In the genomic region with DNA sequence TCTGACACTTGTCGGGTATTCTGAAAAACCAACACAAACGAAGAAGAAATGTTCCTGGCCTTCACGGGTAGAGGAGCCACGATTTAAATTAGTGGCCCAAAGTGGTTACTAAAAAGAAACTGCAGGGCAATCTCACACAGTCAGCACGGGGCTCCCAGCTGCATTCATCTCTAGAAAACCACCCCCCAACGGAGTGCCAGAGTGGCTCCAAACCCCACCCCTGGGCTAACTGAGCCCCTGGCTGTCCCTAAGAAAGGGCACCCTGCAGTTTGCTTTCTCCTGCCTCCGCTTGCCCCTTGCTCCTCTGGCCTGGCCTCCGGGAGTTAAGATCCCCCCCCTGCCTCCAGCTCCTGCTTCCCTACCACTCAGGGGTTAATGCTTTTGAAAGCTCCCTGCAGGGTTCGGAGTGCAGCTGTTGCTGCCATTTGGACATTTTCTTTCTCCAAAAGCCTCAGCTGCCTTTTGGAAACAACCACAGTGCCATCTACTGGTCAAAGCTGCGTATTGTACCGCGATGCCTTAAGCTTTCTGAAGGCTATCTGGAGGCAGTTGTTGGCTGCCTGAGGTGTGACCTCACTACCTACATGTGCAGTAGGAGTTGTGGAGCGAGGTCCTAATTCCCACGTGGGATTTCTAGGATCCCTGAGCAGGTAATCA, we compare ENCODE assay signal across 8 mouse cellular contexts.
DNase-seq lines count a peak whose midpoint lies in the region; ATAC-seq and TF ChIP-seq lines count a peak whose summit lies in the region.

No protein-coding gene starts in this region.

- intact Hi-C loops in heart, postnatal 36 days (cut with DNase I), result loop anchor here (10.0 kb wide), 4 partner anchors 202 to 1892 kb away; no protein-coding TSS in a partner anchor

- no peak for DNase-seq in G1E (ENCODE audit: low spot score)
- DNase-seq in cerebellum, adult 11-12 months, result peak; percentile 90
- peak; percentile 97 for DNase-seq in forebrain, postnatal 0 days
- DNase-seq in heart, postnatal 36 days, result peak; percentile 79 to 80
- peak; percentile 77 to 90 for DNase-seq in layer of hippocampus, adult 2 months (ENCODE audit: low spot score in 2 of 2)
- DNase-seq in lung, adult 2 months, result peak; percentile 64
- peak; percentile 66 for DNase-seq in ovary, postnatal 10 days (ENCODE audit: low spot score)
- DNase-seq in thymus, postnatal 36 days, result peak; percentile 29 to 35

- H3K27ac ChIP-seq in forebrain, postnatal 0 days (ENCODE audit: low read depth, low read length), result peak overlapping the region; percentile 74
- H3K27ac ChIP-seq in layer of hippocampus, adult 2 months, result peak overlapping the region; percentile 89

- no peaks in the 10 kb centered on the region for H3K4me1 ChIP-seq in G1E (ENCODE audit: insufficient read depth, low read depth, low read length)
- H3K4me1 ChIP-seq in forebrain, postnatal 0 days (ENCODE audit: insufficient read depth), result no peaks in the 10 kb centered on the region
- H3K4me1 ChIP-seq in lung, adult 2 months (ENCODE audit: control insufficient read depth, insufficient read depth, low read length), result no peaks in the 10 kb centered on the region

- TF ChIP-seq POLR2A in lung, adult 2 months (IDR thresholded peaks at IDR 0.05; ENCODE audit: borderline replicate concordance, extremely low read depth, low read depth, low read length), result no peak

- no peaks in the 10 kb centered on the region for H3K27me3 ChIP-seq in G1E (ENCODE audit: insufficient read depth, low read length)
- no peaks in the 10 kb centered on the region for H3K27me3 ChIP-seq in forebrain, postnatal 0 days (ENCODE audit: insufficient read depth, low read length)

- no peak overlapping the region; the same call in 1 of the 2 replicates for H3K9ac ChIP-seq in forebrain, postnatal 0 days

- H3K4me3 ChIP-seq in G1E (ENCODE audit: low read depth, low read length), result no peak overlapping the region
- peak overlapping the region; percentile 11; the same call in 1 of the 2 replicates for H3K4me3 ChIP-seq in forebrain, postnatal 0 days (ENCODE audit: low read depth, low read length)
- peak overlapping the region; percentile 30; the same call in 1 of the 2 replicates for H3K4me3 ChIP-seq in layer of hippocampus, adult 2 months
- no peak overlapping the region for H3K4me3 ChIP-seq in lung, adult 2 months (replicated peaks; ENCODE audit: extremely low read depth, low read depth, low read length)

- peak overlapping the region; percentile 46 for H3K4me2 ChIP-seq in forebrain, postnatal 0 days (ENCODE audit: low read depth)

- 2% methylated on average over 14 of the region's 14 CpGs for WGBS in forebrain, postnatal 0 days
- whole genome bisulfite sequencing in lung, adult 2 months, result 10% methylated on average over 14 of the region's 14 CpGs

- no peaks in the 10 kb centered on the region for H3K36me3 ChIP-seq in G1E (replicated peaks)
- H3K36me3 ChIP-seq in forebrain, postnatal 0 days (ENCODE audit: insufficient read depth), result no peaks in the 10 kb centered on the region

- TF ChIP-seq CTCF in G1E (IDR thresholded peaks at IDR 0.05; ENCODE audit: low read depth, low read length), result no peak
- TF ChIP-seq CTCF in forebrain, postnatal 0 days (IDR thresholded peaks at IDR 0.05; ENCODE audit: low read depth), result peak; percentile 99
- peak; percentile 94 for TF ChIP-seq CTCF in layer of hippocampus, adult 2 months (conservative IDR thresholded peaks at IDR 0.05)
- TF ChIP-seq CTCF in lung, adult 2 months (IDR thresholded peaks at IDR 0.05; ENCODE audit: insufficient read depth, low read length), result peak; percentile 74

- peak; percentile 30; the same call in 1 of the 2 replicates for ATAC-seq in G1E (ENCODE audit: extremely low read depth, insufficient number of reproducible peaks, low FRiP score, poor library complexity, severe bottlenecking)
- ATAC-seq in forebrain, postnatal 0 days, result peak; percentile 93

- H3K9me3 ChIP-seq in G1E (replicated peaks), result peaks cover 69% of the 10 kb centered on the region
- H3K9me3 ChIP-seq in forebrain, postnatal 0 days (ENCODE audit: low read length), result no peaks in the 10 kb centered on the region

Comparison
In these comparisons a context has a peak if more than half of its experiments do, and no peak if none do; other contexts are left out.
1. H3K4me3 ChIP-seq: peak in forebrain, postnatal 0 days (single experiment) and layer of hippocampus, adult 2 months (single experiment); none in G1E (single experiment) and lung, adult 2 months (single experiment).